Mouse (Mus musculus): ENCODE results near the gene Irf2.

DNA sequence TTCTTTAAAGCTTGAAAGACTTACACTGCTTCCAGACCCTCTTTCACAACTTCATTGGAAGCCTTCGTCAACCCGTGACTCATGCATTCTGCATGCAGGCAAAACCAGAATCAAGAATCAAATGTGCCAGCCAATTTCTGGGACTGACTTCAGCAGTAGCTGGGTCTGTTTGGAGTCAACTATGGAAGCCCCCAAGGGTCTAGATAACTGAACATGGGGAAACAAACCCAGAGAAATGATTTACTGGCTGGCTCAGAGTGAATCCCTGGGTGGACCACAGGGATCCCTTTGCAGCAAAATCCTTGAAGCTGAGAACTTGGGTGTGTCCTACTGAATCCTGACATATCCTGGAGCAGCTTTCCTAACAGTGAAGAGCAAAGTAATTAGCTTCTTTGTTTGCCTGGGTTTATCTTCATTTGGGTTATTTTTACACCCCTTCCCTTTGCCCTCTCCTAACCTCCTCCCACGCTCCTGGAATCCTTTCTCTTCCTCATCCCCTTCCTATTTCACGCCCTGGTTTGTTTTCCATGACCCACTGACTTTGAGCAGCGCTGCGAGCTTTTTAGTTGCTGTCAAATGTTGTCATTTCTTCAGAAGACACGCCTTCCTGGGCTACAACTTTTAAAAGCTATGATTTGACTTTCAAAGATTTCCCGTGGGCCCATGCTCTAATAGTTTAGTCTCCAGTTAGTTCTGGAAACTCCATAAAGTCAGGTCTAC lies 129.0 kb downstream of the Irf2 start:
- TF ChIP-seq CTCF (IDR thresholded peaks at IDR 0.05 in 2 of 3, conservative IDR thresholded peaks at IDR 0.05 in 1 of 3; ENCODE audit: control insufficient read depth in 1 of 3, insufficient read depth in 1 of 3, low read depth in 2 of 3, low read length in 3 of 3, poor library complexity in 1 of 3, severe bottlenecking in 1 of 3) (no peak), TCF12 (IDR thresholded peaks at IDR 0.05; ENCODE audit: low read depth, low read length) (no peak), POLR2A (IDR thresholded peaks at IDR 0.05; ENCODE audit: control insufficient read depth in 1 of 2, insufficient read depth in 1 of 2, low read depth in 1 of 2, low read length in 2 of 2, poor library complexity in 1 of 2) (no peak), GABPA (IDR thresholded peaks at IDR 0.05; ENCODE audit: low read depth, low read length) (no peak), MEF2A (IDR thresholded peaks at IDR 0.05; ENCODE audit: extremely low read depth, insufficient replicate concordance, low read depth, low read length, poor library complexity, severe bottlenecking) (no peak), GATA1 (IDR thresholded peaks at IDR 0.05; ENCODE audit: low read depth, low read length) (no peak), EP300 (IDR thresholded peaks at IDR 0.05; ENCODE audit: low read depth in 1 of 2, low read length in 2 of 2) (no peak), ZC3H11A (IDR thresholded peaks at IDR 0.05; ENCODE audit: low read depth, low read length) (no peak), MAX (IDR thresholded peaks at IDR 0.05; ENCODE audit: low read length) (no peak), MYB (IDR thresholded peaks at IDR 0.05; ENCODE audit: low read depth, low read length) (no peak), CHD1 (IDR thresholded peaks at IDR 0.05; ENCODE audit: low read depth, low read length) (no peak), KAT2A (conservative IDR thresholded peaks at IDR 0.05; ENCODE audit: low read depth, low read length) (no peak), E2F4 (IDR thresholded peaks at IDR 0.05; ENCODE audit: borderline replicate concordance, low read depth, low read length) (no peak), BHLHE40 (IDR thresholded peaks at IDR 0.05; ENCODE audit: borderline replicate concordance, low read depth, low read length) (no peak)
